Comparison of ENCODE assay signal across 9 mouse cellular contexts in the genomic region with DNA sequence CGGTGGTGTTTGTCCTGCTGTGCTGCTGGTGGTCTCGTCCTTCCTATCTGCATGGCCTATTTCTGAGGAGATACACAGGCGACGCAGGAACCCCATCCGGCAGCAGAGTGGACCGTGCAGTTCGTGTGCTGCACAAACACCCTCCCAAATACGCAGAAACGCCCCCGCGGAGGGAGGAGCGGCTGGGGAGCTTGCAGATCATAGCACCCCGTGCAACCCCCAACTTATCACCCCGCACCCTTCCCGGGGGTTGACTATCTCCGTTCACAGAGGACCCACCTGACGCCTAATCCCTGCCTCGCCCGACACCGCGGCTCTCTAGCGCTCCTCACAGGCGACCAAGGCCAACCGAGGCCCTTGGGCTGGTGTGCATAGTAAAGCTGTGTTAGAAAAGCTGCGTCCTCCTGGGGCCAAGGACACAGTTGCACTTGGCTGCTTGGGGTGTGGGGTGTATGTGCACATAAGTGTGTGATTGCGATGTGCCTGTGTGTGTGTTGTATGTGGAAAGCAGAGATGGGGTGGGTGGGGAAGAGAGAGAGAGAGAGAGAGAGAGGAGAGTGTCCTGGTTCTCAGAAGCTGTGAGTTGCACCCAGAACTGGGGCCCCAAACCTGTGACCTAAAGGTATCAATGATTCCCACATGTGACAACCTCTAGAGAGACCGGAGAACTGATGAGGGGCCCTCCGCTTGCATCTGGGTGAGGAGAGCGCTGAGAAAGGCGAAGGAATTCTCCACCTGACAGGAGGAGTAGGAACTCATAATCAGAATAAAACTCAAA. TPM values are rescaled to one million over a fixed set of nuclear protein-coding genes. Genes with fewer than 3 reads are reported as not detected.
DNase-seq lines count a peak whose midpoint lies in the region; ATAC-seq and TF ChIP-seq lines count a peak whose summit lies in the region.
"Had no signal": no experiment of that assay in that cellular context is flagged by ENCODE, and none has a peak within 500 bp of the region (broad histone marks: within the 10 kb centered on the region; RNA-seq: fewer than 3 reads in every experiment).

No protein-coding gene starts in this region.

- H3K27ac ChIP-seq in heart, embryonic 13.5 days (replicated peaks) = no peak overlapping the region
- H3K27ac ChIP-seq in embryonic facial prominence, embryonic 11.5 days (replicated peaks; ENCODE audit: low read depth, low read length) = no peak overlapping the region
- no peak overlapping the region for H3K27ac ChIP-seq in hindbrain, embryonic 11.5 days (ENCODE audit: low read depth, low read length)
- no peak overlapping the region for H3K27ac ChIP-seq in spleen, adult 2 months (ENCODE audit: insufficient read depth, low read length)

- TF ChIP-seq CTCF in spleen, adult 2 months (IDR thresholded peaks at IDR 0.05; ENCODE audit: extremely low read depth, insufficient read depth, insufficient read length, insufficient replicate concordance) = peak; percentile 10; the same call in 1 of the 2 replicates

- H3K9me3 ChIP-seq in heart, embryonic 13.5 days = no peaks in the 10 kb centered on the region
- no peaks in the 10 kb centered on the region for H3K9me3 ChIP-seq in embryonic facial prominence, embryonic 11.5 days (replicated peaks; ENCODE audit: control insufficient read depth, low read length)
- no peaks in the 10 kb centered on the region for H3K9me3 ChIP-seq in hindbrain, embryonic 11.5 days (ENCODE audit: control insufficient read depth, low read length)
- no peaks in the 10 kb centered on the region for H3K9me3 ChIP-seq in megakaryocyte, embryonic 14.5 days

- peak overlapping the region; percentile 48 for H3K4me3 ChIP-seq in heart, embryonic 13.5 days
- peak overlapping the region; percentile 21 for H3K4me3 ChIP-seq in embryonic facial prominence, embryonic 11.5 days (ENCODE audit: low read depth, low read length)
- H3K4me3 ChIP-seq in hindbrain, embryonic 11.5 days (ENCODE audit: low read depth, low read length) = peak overlapping the region; percentile 23
- H3K4me3 ChIP-seq in megakaryocyte, embryonic 14.5 days (replicated peaks) = peak overlapping the region; percentile 51
- H3K4me3 ChIP-seq in spleen, adult 2 months (ENCODE audit: extremely low read depth, insufficient read depth, insufficient read length) = no peak overlapping the region

- H3K27me3 ChIP-seq in heart, embryonic 13.5 days (replicated peaks) = peaks cover 38% of the 10 kb centered on the region
- no peaks in the 10 kb centered on the region for H3K27me3 ChIP-seq in embryonic facial prominence, embryonic 11.5 days (ENCODE audit: control insufficient read depth, insufficient read depth, low read length)
- H3K27me3 ChIP-seq in hindbrain, embryonic 11.5 days (ENCODE audit: control insufficient read depth, insufficient read depth, low read length) = no peaks in the 10 kb centered on the region
- peaks cover 67% of the 10 kb centered on the region for H3K27me3 ChIP-seq in megakaryocyte, embryonic 14.5 days (replicated peaks)
- H3K27me3 ChIP-seq in spleen, adult 2 months (ENCODE audit: control insufficient read depth, insufficient read depth, low read length) = no peaks in the 10 kb centered on the region

- WGBS in heart, embryonic 13.5 days = 12% methylated on average over 30 of the region's 30 CpGs
- 14% methylated on average over 30 of the region's 30 CpGs for WGBS in embryonic facial prominence, embryonic 11.5 days
- 15% methylated on average over 29 of the region's 30 CpGs for WGBS in hindbrain, embryonic 11.5 days
- WGBS in spleen, adult 2 months = 20% methylated on average over 30 of the region's 30 CpGs

- peak overlapping the region; percentile 79 for H3K4me2 ChIP-seq in heart, embryonic 13.5 days
- H3K4me2 ChIP-seq in embryonic facial prominence, embryonic 11.5 days (ENCODE audit: low read depth, low read length) = peak overlapping the region; percentile 61
- H3K4me2 ChIP-seq in hindbrain, embryonic 11.5 days (replicated peaks; ENCODE audit: low read depth, low read length) = peak overlapping the region; percentile 45

- ATAC-seq in heart, embryonic 13.5 days (ENCODE audit: extremely low read depth, insufficient number of reproducible peaks, low FRiP score, low TSS enrichment) = peak; percentile 31; the same call in 1 of the 2 replicates
- no peak; the same call in 1 of the 2 replicates for ATAC-seq in embryonic facial prominence, embryonic 11.5 days (replicated peaks; ENCODE audit: insufficient number of reproducible peaks, low FRiP score, low TSS enrichment, low read depth)
- ATAC-seq in hindbrain, embryonic 11.5 days (ENCODE audit: low FRiP score) = no peak; the same call in 1 of the 2 replicates

- TF ChIP-seq POLR2A in spleen, adult 2 months (IDR thresholded peaks at IDR 0.05; ENCODE audit: low read depth, low read length) = no peak

- peak overlapping the region; percentile 75 for H3K9ac ChIP-seq in heart, embryonic 13.5 days
- H3K9ac ChIP-seq in embryonic facial prominence, embryonic 11.5 days (replicated peaks; ENCODE audit: low read length) = peak overlapping the region; percentile 53
- H3K9ac ChIP-seq in hindbrain, embryonic 11.5 days (ENCODE audit: low read depth, low read length) = peak overlapping the region; percentile 46

- H3K36me3 ChIP-seq in heart, embryonic 13.5 days = no peaks in the 10 kb centered on the region
- H3K36me3 ChIP-seq in embryonic facial prominence, embryonic 11.5 days (replicated peaks; ENCODE audit: control insufficient read depth, insufficient read depth, low read depth, low read length) = no peaks in the 10 kb centered on the region
- no peaks in the 10 kb centered on the region for H3K36me3 ChIP-seq in hindbrain, embryonic 11.5 days (ENCODE audit: control insufficient read depth, insufficient read depth, low read length)
- no peaks in the 10 kb centered on the region for H3K36me3 ChIP-seq in megakaryocyte, embryonic 14.5 days (replicated peaks; ENCODE audit: low read length)
- no peaks in the 10 kb centered on the region for H3K36me3 ChIP-seq in spleen, adult 2 months (ENCODE audit: control insufficient read depth, insufficient read depth, low read length)

- no peak for DNase-seq in heart, adult 11 months
- DNase-seq in adrenal gland, postnatal 25 days = peak; percentile 64
- peak; percentile 41 for DNase-seq in embryonic facial prominence, embryonic 11.5 days (ENCODE audit: low spot score)
- DNase-seq in hindbrain, embryonic 11.5 days (ENCODE audit: low spot score) = peak; percentile 49
- DNase-seq in left cerebral cortex, adult 8-10 months (ENCODE audit: low spot score in 2 of 2) = peak; percentile 22 to 45
- DNase-seq in spleen, adult 2 months (ENCODE audit: low read depth in 1 of 2, low spot score in 2 of 2) = no peak

- H3K4me1 ChIP-seq in heart, embryonic 13.5 days = peaks cover 21% of the 10 kb centered on the region
- H3K4me1 ChIP-seq in embryonic facial prominence, embryonic 11.5 days (ENCODE audit: control insufficient read depth, insufficient read depth, low read length) = no peaks in the 10 kb centered on the region
- no peaks in the 10 kb centered on the region for H3K4me1 ChIP-seq in hindbrain, embryonic 11.5 days (replicated peaks; ENCODE audit: control insufficient read depth, insufficient read depth, low read length)
- H3K4me1 ChIP-seq in megakaryocyte, embryonic 14.5 days = peaks cover 38% of the 10 kb centered on the region
- H3K4me1 ChIP-seq in spleen, adult 2 months (ENCODE audit: control insufficient read depth, insufficient read depth, insufficient read length) = no peaks in the 10 kb centered on the region

RNA-seq across cellular contexts. Expression of a gene that starts 3.5 kb away (rescaled TPM):
- 0.98 and 5.3 TPM in 2 replicates for polyA plus RNA-seq in heart, embryonic 13.5 days (2015; fragmentation: Nextera tagmentation; extraction: Ambion mirVana)
- 1.6 TPM in 1 of 2 replicates, not detected in the other for total RNA-seq in adrenal gland, postnatal 25 days (2021)
- 1.5 and 2.0 TPM in 2 replicates for polyA plus RNA-seq in embryonic facial prominence, embryonic 11.5 days (2014; fragmentation: Nextera tagmentation; extraction: Ambion mirVana)
- 1.6 and 2.0 TPM in 2 replicates for polyA plus RNA-seq in hindbrain, embryonic 11.5 days (2014; fragmentation: Nextera tagmentation; extraction: Ambion mirVana)
- total RNA-seq in left cerebral cortex, adult 8-10 months (2022) = not detected
- polyA plus RNA-seq in megakaryocyte, embryonic 14.5 days (2012; ENCODE audit: insufficient read depth, low replicate concordance) = 0.26 TPM in 1 of 2 replicates, not detected in the other
- polyA plus RNA-seq in spleen, adult 2 months (2012; rRNA removed) = 10.0 and 10.2 TPM in 2 replicates
- total RNA-seq: left cerebral cortex, postnatal 10 days had no signal

RNA-seq across cellular contexts. Expression of a gene that starts 27.5 kb away (rescaled TPM):
- polyA plus RNA-seq in heart, embryonic 13.5 days (2015; fragmentation: Nextera tagmentation; extraction: Ambion mirVana) = 0.68 and 1.0 TPM in 2 replicates
- 9.3 and 17.7 TPM in 2 replicates for total RNA-seq in adrenal gland, postnatal 25 days (2021)
- polyA plus RNA-seq in embryonic facial prominence, embryonic 11.5 days (2014; fragmentation: Nextera tagmentation; extraction: Ambion mirVana) = 1.2 and 2.4 TPM in 2 replicates
- 3.6 and 4.5 TPM in 2 replicates for polyA plus RNA-seq in hindbrain, embryonic 11.5 days (2014; fragmentation: Nextera tagmentation; extraction: Ambion mirVana)
- 10 to 100 TPM; 12.3 to 18.2 (median 17.0) TPM for total RNA-seq in left cerebral cortex, adult 8-10 months (2022)
- polyA plus RNA-seq in megakaryocyte, embryonic 14.5 days (2012; ENCODE audit: insufficient read depth, low replicate concordance) = 0.36 and 0.68 TPM in 2 replicates
- 2.7 and 3.3 TPM in 2 replicates for polyA plus RNA-seq in spleen, adult 2 months (2012; rRNA removed)

RNA-seq across cellular contexts. Expression of a gene that starts 30.7 kb away (rescaled TPM):
- 119 and 130 TPM in 2 replicates for polyA plus RNA-seq in heart, embryonic 13.5 days (2015; fragmentation: Nextera tagmentation; extraction: Ambion mirVana)
- 830 and 852 TPM in 2 replicates for total RNA-seq in adrenal gland, postnatal 25 days (2021)
- polyA plus RNA-seq in embryonic facial prominence, embryonic 11.5 days (2014; fragmentation: Nextera tagmentation; extraction: Ambion mirVana) = 299 and 334 TPM in 2 replicates
- polyA plus RNA-seq in hindbrain, embryonic 11.5 days (2014; fragmentation: Nextera tagmentation; extraction: Ambion mirVana) = 390 and 392 TPM in 2 replicates
- total RNA-seq in left cerebral cortex, adult 8-10 months (2022) = 100 to 1,000 TPM in 2 of 4 experiments, 10 to 100 TPM in 2; 84.4 to 129 (median 100) TPM
- polyA plus RNA-seq in megakaryocyte, embryonic 14.5 days (2012; ENCODE audit: insufficient read depth, low replicate concordance) = 48.9 and 51.3 TPM in 2 replicates
- 25.6 and 30.6 TPM in 2 replicates for polyA plus RNA-seq in spleen, adult 2 months (2012; rRNA removed)

RNA-seq across cellular contexts. Expression of a gene that starts 31.6 kb away (rescaled TPM):
- polyA plus RNA-seq in heart, embryonic 13.5 days (2015; fragmentation: Nextera tagmentation; extraction: Ambion mirVana) = not detected in 2 replicates
- 0.39 TPM in 1 of 2 replicates, not detected in the other for total RNA-seq in adrenal gland, postnatal 25 days (2021)
- not detected in 2 replicates for polyA plus RNA-seq in embryonic facial prominence, embryonic 11.5 days (2014; fragmentation: Nextera tagmentation; extraction: Ambion mirVana)
- 0.08 TPM in 1 of 2 replicates, not detected in the other for polyA plus RNA-seq in hindbrain, embryonic 11.5 days (2014; fragmentation: Nextera tagmentation; extraction: Ambion mirVana)
- under 1 TPM in 1 of 4 experiments, not detected in 3; 0.21 TPM for total RNA-seq in left cerebral cortex, adult 8-10 months (2022)
- polyA plus RNA-seq in megakaryocyte, embryonic 14.5 days (2012; ENCODE audit: insufficient read depth, low replicate concordance) = 14.8 and 27.6 TPM in 2 replicates
- not detected in 2 replicates for polyA plus RNA-seq in spleen, adult 2 months (2012; rRNA removed)

RNA-seq across cellular contexts. Expression of a gene that starts 32.1 kb away (rescaled TPM):
- 16.9 and 17.4 TPM in 2 replicates for polyA plus RNA-seq in heart, embryonic 13.5 days (2015; fragmentation: Nextera tagmentation; extraction: Ambion mirVana)
- total RNA-seq in adrenal gland, postnatal 25 days (2021) = 98.4 and 103 TPM in 2 replicates
- polyA plus RNA-seq in embryonic facial prominence, embryonic 11.5 days (2014; fragmentation: Nextera tagmentation; extraction: Ambion mirVana) = 28.2 and 28.5 TPM in 2 replicates
- 27.6 and 30.6 TPM in 2 replicates for polyA plus RNA-seq in hindbrain, embryonic 11.5 days (2014; fragmentation: Nextera tagmentation; extraction: Ambion mirVana)
- total RNA-seq in left cerebral cortex, adult 8-10 months (2022) = 10 to 100 TPM; 41.2 to 45.3 (median 42.5) TPM
- polyA plus RNA-seq in megakaryocyte, embryonic 14.5 days (2012; ENCODE audit: insufficient read depth, low replicate concordance) = 12.9 and 13.3 TPM in 2 replicates
- 66.6 and 72.2 TPM in 2 replicates for polyA plus RNA-seq in spleen, adult 2 months (2012; rRNA removed)

Comparison
In these comparisons a context has a peak if more than half of its experiments do, and no peak if none do; other contexts are left out.
1. DNase-seq: peak in adrenal gland, postnatal 25 days (single experiment), embryonic facial prominence, embryonic 11.5 days (single experiment), hindbrain, embryonic 11.5 days (single experiment) and left cerebral cortex, adult 8-10 months (2 of 2); none in heart, adult 11 months (single experiment) and spleen, adult 2 months (0 of 2).
2. Peak in every context shown above with its lines, with median percentiles within 50 percentile points of each other: H3K4me2 ChIP-seq and H3K9ac ChIP-seq.